Mouse (Mus musculus) E14TG2a.4 (cell line): ENCODE results near the gene Chst8.

Experiments used
- CTCF ChIP-seq: conservative IDR thresholded peaks from 2 replicates; pipeline ENCODE4 v1.5.1; 2014; ENCODE audit warnings: low read length
- NANOG ChIP-seq: IDR thresholded peaks from 2 replicates; pipeline ENCODE4 v1.6.1; 2014; ENCODE audit warnings: borderline replicate concordance, low read length, mixed read lengths

DNA sequence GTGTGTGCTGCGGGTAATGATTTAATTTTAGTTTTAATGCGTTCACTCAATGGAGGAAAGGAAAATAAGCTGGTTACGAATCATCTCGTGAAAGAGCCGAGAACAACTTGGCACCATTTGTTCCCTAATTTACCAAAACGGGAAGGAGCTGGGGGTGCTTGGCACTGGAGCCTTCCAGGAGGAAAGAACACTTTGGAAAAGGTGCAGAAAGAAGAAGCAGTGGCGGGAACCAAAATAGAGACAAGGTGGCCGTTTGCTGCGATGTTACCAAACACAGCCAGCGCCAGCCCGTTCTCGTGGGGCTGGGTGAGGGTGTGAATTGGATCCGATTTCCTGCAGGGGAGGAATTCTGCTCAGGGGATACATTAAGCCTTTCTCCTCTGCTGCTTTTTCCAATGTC is 38.5 kb downstream of the Chst8 start:
- no peak for TF ChIP-seq CTCF
- TF ChIP-seq NANOG = no peak
